Mouse (Mus musculus) urinary bladder, postnatal 10 days (tissue): ENCODE data around the gene Blcap.

Experiments used
- DNase-seq: peaks from one replicate; pipeline ENCODE4 v3.0.0; 2022; ENCODE audit warnings: low spot score

Blcap gene

GRCm38 (mm10) chr2:157518451-157518850, 52.6 kb downstream of the Blcap start:
- no peak for DNase-seq

DNA sequence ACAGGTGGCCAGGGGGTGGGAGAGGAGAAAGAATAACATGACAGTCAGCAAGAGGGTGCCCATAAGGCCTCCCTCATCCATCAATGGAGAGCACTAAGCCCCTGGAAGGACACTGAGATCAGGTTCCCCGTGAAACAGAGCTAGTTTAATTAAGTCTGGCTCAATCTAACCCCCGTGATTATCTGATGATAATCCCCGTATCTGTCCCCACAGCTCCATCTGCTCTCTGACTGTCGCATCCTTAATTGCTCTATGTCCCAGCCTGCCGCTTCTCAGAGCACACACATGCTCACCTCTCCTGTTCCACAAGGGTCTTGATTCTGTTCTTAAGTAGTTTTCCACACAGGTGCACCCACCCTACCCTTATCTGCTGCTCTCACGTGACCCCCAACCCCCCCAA, 53.5 kb downstream of the Blcap start:
- DNase-seq: no peak

DNA sequence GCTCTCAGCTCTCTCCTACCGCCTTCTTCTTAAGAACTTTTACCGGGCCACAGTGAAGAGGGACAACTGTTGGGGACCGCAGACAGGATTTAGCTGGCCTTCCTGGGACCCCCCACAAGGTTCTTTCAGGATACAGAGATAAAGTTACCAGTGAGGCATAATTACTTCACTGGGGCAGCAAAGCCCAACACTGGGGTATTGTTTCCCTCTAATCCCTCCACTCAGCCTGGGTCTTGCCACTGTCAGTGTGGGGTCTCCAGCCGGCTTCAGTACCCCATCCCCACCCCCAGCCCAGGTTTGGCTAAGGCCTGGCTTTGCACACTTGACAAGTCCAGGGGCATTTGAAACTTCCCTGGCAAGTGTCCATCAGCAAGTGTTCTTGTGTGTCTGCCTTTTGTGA, 56.7 kb downstream of the Blcap start:
- DNase-seq: no peak

GRCm38 (mm10) chr2:157513737-157514208, 57.3 kb downstream of the Blcap start:
- no peak for DNase-seq

DNA sequence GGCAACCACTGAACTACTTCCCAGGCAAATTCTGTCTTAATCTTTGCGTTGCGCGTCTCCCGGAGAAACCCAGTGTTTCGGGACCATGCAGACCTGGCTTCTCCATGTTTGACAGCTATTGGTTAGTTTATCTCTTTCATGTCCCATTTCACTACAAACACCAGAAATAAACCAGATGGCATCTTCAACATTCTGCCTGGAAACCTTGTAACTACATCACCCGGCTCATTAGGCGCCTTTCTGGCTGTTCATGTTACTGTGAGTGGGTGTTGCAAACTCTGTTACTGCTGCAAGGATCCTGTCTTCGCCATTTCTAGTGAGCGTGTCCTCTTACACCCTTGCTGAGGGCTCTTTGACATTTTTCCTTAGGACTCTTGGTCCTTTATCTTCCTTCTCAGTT, 58.2 kb downstream of the Blcap start:
- no peak for DNase-seq

DNA sequence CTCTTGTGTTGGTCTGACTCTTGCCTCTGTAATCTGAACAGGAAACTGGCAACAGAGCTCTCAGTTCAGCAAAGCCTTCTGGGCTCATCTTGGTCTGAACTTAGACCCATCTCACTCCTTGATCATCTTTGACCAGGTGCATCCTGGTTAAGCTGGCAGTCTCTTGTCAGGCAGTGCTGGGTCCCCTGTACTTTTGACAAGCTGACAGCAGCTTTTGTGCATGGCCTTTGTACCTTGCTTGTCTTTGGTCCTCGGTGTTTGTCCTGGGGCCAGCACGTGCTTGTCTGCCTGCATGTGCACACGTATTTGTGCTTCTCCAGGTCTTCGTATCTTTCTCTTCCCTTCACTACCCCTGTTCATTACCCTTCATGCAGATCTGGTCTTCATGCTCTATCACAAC, 61.0 kb downstream of the Blcap start:
- no peak for DNase-seq

DNA sequence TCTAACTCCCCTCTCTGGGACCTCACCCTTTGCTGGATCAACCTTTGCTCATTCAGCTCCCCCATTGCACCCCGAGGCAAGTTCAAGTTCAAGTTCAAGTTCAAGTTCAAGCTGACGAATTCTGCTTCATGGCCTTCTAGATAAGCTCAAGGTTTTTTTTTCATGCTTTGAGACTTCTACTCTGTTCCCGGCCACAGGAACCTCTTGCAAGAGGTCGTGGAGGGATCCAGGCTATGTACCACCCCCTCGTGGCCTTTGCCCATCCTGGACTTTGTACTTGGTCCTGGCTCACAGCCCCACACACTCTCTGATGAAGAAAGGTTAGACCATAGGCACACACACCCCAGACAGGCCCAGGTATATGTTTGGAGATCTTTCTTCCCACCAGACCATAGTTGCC, 61.9 kb downstream of the Blcap start:
- DNase-seq: no peak

DNA sequence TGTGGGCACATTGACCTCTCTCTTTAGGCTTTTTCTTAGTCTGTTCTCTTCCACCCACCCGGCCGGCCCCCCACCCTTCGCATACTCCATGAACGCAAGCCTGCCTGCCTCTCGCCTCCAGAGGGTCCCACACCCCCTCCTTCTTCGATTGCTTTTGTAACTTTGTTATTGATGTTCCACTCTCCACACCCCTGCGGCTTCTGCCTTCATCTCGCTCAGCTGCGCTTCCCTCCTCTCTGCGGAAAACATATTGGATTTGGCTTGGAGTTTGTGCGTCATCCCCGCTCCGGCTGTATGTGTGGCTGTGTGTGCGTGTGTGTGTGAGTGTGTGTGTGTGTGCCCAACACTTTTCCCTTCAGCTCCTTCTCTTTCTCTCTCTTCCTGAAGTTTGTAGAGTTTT, 64.3 kb downstream of the Blcap start:
- no peak for DNase-seq
